Mouse (Mus musculus) CH12F3 (cell line): ENCODE results near the gene Sfi1.
"Not testable (repeated sequence)": the region's sequence is repeated elsewhere in the genome, so short reads cannot be mapped to it uniquely, and the experiment has no call there.

ENCODE experiments used
- in situ Hi-C: fragments of 300-500 bp; cut with MboI; formaldehyde crosslinking; loops from 2 replicates; pipeline ENCODE4 v1.14.3; 2020; ENCODE audit warnings: low sequenced_read_pairs

The Sfi1 gene

GRCm38 (mm10) chr11:3193363-3193762 lies at the start of gene Sfi1:
Gene Sfi1 (minus strand): TSS chr11:3193463.
- in situ Hi-C loops = no loop called here

DNA sequence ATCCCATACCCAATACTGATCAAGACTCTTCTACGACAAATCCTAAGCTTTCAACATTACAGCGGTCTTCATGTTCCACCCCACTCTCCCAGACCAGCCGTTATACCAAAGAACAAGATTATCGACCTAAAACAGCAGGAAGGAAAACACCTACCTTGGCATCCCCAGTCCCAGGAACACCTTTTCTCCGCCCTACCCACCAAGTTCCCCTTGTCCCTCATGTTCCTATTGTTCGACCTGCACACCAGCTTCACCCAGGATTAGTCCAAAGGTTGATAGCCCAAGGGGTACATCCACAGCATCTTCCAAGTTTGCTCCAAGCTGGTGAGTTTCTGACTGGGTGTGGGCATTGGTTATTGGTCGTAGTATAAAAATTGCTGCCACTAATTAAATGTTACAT lies 49.1 kb upstream of the Sfi1 start:
- in situ Hi-C loops = no loop called here

- in situ Hi-C loops = no loop called here
Observed at GRCm38 (mm10) chr11:3235277-3235676, 42.0 kb upstream of the Sfi1 start.

- in situ Hi-C loops = no loop called here
Observed at GRCm38 (mm10) chr11:3233704-3234103, 40.4 kb upstream of the Sfi1 start.

DNA sequence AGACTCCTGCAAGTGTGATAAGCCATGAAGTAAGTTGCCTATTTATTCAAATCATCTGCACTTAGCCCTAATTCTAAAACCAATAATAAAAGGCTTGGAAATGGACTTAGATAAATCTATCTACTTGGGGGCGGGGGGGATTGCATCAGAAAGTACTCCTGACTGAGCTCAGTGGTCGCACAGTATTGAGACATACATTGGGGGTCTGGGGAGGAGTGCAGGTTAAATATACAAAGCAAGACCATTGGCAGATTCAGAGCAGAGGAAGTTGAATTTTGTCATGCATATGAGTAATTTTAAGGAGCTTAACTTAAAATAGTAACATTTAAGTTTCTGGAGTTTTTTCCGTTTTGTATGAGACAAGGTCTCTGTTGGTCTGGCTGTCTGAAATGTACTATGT lies 39.0 kb upstream of the Sfi1 start:
- in situ Hi-C loops = no loop called here

- in situ Hi-C loops = no loop called here
Observed at GRCm38 (mm10) chr11:3227113-3227512, 33.9 kb upstream of the Sfi1 start.

GRCm38 (mm10) chr11:3223105-3223504 lies 29.8 kb upstream of the Sfi1 start:
- in situ Hi-C loops = no loop called here

GRCm38 (mm10) chr11:3212526-3212925 lies 19.3 kb upstream of the Sfi1 start:
- in situ Hi-C loops = no loop called here

GRCm38 (mm10) chr11:3206783-3207182 lies 13.5 kb upstream of the Sfi1 start:
- in situ Hi-C loops = no loop called here

DNA sequence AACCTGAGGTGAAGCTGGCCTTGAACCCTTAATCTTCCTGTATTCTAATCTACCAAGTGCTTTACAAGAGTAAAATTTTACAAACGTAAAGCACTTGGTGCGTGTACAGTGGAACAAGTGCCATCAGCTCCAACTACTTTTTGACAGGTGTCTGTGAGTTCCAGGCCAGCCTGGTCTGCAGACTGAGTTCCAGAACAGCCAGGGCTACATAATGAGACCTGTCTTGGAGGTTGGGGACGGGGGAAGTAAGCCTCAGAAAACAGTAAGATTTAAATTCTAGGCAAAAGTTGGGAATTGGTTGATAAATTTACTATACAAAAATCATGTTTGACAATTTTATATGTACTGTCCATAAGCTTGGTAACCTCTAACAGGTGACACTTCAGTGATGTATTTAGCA lies 11.9 kb upstream of the Sfi1 start:
- in situ Hi-C loops = no loop called here

DNA sequence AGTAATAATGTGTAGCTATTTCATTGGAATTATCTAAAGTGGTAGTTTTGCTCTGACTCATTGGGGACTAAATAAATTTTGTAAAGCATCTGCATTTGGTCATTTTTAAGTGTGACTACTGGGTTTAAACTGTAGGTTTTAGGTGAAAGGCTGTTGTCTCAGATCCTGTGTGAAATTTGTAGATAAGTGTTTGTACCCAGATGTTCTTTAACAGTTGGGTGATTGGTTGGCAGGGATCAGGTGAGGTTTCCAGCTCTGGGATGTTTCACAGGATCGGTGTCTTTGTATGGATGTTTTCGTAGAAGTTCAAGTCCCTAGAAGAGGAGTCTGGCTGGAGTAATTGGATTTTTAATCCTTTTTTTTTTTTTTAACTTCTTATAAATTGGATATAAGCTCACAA lies 10.5 kb upstream of the Sfi1 start:
- in situ Hi-C loops = no loop called here

- in situ Hi-C loops = no loop called here
Observed at GRCm38 (mm10) chr11:3202781-3203441, 9.6 kb upstream of the Sfi1 start.

- in situ Hi-C loops = no loop called here
Observed at GRCm38 (mm10) chr11:3202231-3202701, 9.0 kb upstream of the Sfi1 start, which contains the start of gene Eif4enif1. Gene Eif4enif1 (plus strand): TSS chr11:3202392.

GRCm38 (mm10) chr11:3201326-3202230 lies 8.3 kb upstream of the Sfi1 start:
- in situ Hi-C loops = no loop called here

DNA sequence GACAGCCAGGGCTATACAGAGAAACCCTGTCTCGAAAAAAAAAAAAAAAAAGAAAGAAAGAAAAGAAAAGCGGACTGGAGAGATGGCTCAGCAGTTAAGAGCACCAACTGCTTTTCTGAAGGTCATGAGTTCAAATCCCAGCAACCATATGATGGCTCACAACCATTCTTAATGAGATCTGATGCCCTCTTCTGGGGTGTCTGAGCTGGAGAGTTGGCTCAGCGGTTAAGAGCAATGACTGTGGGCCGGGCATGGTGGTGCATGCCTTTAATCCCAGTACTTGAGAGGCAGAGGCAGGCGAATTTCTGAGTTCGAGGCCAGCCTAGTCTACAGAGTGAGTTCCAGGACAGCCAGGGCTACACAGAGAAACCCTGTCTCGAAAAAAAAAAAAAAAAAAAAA lies 7.4 kb upstream of the Sfi1 start:
- in situ Hi-C loops = not testable (repeated sequence)

- in situ Hi-C loops = not testable (repeated sequence)
Observed at GRCm38 (mm10) chr11:3182707-3183106, 10.6 kb downstream of the Sfi1 start.

- in situ Hi-C loops = not testable (repeated sequence)
Observed at GRCm38 (mm10) chr11:3181971-3182370, 11.3 kb downstream of the Sfi1 start.

- in situ Hi-C loops = not testable (repeated sequence)
Observed at GRCm38 (mm10) chr11:3181250-3181649, 12.0 kb downstream of the Sfi1 start.

DNA sequence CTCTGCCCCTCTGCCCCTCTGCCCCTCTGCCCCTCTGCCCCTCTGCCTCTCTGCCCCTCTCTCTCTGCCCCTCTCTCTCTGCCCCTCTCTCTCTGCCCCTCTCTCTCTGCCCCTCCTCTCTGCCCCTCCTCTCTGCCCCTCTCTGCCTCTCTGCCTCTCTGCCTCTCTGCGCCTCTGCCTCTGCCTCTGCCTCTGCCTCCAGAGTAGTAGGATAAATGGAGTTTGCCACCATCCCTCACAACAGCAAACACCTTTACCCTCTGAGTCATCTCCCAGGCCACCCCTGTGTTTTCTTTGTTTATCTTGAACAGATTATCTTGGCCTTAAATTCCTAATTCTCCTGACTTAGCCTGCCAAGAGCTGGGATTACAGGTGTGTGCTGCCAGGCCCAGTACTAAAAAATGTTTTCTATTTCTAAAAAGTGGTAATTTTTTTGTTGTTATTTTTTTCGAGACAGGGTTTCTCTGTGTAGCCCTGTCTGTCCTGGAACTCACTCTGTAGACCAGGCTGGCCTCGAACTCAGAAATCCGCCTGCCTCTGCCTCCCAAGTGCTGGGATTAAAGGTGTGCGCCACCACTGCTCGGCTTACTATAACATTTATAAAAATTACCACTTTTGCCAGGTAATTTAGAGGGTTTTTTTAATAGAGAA lies 12.6 kb downstream of the Sfi1 start:
- in situ Hi-C loops = not testable (repeated sequence)

- in situ Hi-C loops = not testable (repeated sequence)
Observed at GRCm38 (mm10) chr11:3179726-3180092, 13.6 kb downstream of the Sfi1 start.

DNA sequence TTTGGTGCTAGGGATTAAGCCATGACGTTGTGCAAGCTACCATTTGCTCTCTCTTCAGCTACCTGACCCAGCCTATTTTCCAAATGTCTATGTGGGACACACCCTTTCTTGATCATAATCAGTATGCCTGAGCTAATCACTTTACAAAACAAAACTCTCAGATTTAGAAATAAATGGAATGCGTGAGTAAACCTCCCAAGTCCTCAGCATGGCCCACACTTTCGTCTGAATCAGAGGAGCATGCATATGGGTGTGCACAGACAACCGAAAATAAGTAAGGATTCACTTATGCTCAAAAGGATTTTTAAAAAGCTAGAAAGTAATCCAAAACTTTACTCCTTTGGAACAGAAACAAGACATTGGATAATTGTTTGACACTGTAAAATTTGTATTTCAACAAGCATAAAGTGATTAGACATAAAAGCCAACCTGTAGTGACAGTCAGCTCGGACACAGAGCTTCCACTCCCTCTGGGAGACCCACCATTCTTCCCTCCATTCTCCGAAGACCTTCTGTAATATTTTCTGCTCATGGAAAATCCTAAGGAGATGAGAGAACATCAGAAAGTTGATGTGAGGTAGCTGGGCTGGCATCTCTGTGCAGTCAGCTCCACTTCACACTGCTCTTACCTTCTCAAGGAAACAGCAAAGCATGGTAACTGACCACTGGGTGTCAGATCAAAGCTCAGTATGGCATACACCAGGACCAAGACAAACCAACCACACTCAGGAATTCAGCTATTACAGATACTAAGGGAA lies 14.1 kb downstream of the Sfi1 start:
- in situ Hi-C loops = not testable (repeated sequence)
